Mouse (Mus musculus): ENCODE results near the gene Psmg4. TPM values are rescaled to one million over a fixed set of nuclear protein-coding genes. Genes with fewer than 3 reads are reported as not detected.
A peak's percentile ranks its signal among the peaks of the same experiment; 100 is the strongest.

Gene Psmg4
- polyA plus RNA-seq, 1 experiment from 2014 or later: 50.1 TPM

DNA sequence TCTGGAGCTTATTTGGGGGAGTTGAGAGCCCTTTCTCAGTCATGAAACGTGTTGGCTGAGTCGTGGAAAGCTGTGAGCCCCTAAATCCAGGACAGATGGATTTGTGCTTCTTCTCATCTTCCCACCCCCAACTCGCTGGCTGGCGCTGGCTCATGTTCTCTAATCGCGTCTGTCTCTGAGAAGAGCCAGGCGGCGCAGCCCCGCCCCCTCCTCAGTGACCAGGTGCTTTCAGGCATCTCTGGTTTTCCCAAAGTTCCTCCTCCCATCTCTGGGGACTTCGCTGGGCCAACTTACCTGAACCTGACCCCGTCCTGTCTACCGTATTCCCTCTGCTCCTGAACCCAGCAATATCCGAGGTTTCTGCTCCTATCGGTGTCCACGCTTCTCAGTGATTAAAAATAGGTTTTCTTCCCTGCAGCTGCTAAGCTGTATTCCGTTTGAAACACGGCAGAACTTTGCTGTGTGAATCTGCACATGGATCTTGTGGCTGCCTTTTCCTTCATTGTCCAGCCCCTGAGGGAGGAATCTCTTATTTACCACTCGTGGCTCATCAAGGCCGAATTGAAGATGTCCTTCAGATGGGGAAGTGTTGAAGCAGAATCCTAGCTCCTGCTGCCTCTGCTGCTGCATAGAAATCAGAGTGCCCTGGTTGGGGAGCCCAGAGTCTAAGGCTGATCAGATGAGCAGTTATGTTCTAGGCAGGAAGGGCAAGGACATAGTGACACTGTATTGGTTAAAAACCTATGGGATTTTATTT lies 12.3 kb upstream of the Psmg4 start:
- Histone ChIP-seq H3K27me3 (replicated peaks; ENCODE audit: insufficient read depth, low read length) (no peaks in the 10 kb centered on the region), H3K9me3 (ENCODE audit: low read length) (no peaks in the 10 kb centered on the region), H3K27ac (ENCODE audit: low read length) (no peak overlapping the region), H3K4me1 (ENCODE audit: insufficient read depth, low read depth, low read length) (peaks cover 4% of the 10 kb centered on the region; the same call in 1 of the 2 replicates), H3K4me3 (ENCODE audit: low read depth, low read length) (no peak overlapping the region), H3K9ac (replicated peaks; ENCODE audit: low read depth) (no peak overlapping the region), H3K36me3 (ENCODE audit: insufficient read depth, low read length) (no peaks in the 10 kb centered on the region), H3K4me2 (replicated peaks; ENCODE audit: low read depth, low read length) (no peak overlapping the region)
- ATAC-seq (no peak), DNase-seq (ENCODE audit: low spot score) (no peak)
- 20% methylated on average over 19 of the region's 19 CpGs for WGBS
- TF ChIP-seq EP300 (IDR thresholded peaks at IDR 0.05) (no peak), CTCF (IDR thresholded peaks at IDR 0.05) (no peak)

DNA sequence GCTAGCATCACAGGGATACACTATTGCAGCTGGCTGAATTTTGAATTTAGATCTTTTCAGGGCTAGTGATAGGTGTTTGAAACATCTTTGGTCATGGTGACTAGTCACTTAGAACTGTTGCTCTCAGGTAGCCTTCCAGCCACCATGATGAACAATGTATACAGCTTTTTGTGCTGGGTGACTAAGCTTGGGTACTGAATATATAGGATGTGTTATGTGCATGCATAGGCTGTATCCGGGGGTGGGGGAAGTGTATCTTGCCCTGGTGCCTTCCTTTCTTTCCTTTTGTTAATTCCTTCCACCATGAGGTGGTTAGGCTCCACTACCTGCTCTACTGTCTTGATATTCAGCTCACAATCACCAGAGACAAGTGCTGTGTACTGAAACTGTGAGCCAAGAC lies 11.3 kb upstream of the Psmg4 start:
- WGBS: 93% methylated on average over 1 of the region's 1 CpGs
- no peak overlapping the region for H3K4me3 ChIP-seq (ENCODE audit: low read depth, low read length)
- DNase-seq (ENCODE audit: low spot score): no peak
- H3K9ac ChIP-seq (replicated peaks; ENCODE audit: low read depth): no peak overlapping the region
- ATAC-seq: no peak
- H3K9me3 ChIP-seq (ENCODE audit: low read length): no peaks in the 10 kb centered on the region
- no peaks in the 10 kb centered on the region for H3K27me3 ChIP-seq (replicated peaks; ENCODE audit: insufficient read depth, low read length)
- peaks cover 4% of the 10 kb centered on the region; the same call in 1 of the 2 replicates for H3K4me1 ChIP-seq (ENCODE audit: insufficient read depth, low read depth, low read length)
- H3K36me3 ChIP-seq (ENCODE audit: insufficient read depth, low read length): no peaks in the 10 kb centered on the region
- no peak overlapping the region for H3K27ac ChIP-seq (ENCODE audit: low read length)
- H3K4me2 ChIP-seq (replicated peaks; ENCODE audit: low read depth, low read length): no peak overlapping the region
- TF ChIP-seq CTCF (IDR thresholded peaks at IDR 0.05) (no peak), EP300 (IDR thresholded peaks at IDR 0.05) (no peak)

DNA sequence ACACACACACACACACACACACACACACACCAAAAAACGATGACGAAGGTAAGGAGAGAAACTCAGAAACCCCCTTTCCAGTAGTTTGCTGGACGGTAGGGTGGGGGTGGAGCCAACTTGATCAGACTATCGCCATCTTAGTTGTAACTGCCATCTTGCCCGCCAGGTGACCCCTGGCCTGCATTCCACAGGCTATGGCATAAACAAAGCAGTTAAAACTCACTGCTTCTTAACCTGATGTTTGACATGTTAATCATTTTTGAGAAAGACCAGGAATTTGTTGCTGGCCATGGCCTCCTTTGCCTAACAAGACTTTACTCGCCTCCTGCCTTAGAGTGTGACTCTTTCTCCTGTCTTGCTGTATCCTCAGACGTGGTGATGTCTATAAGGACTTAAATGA lies 10.1 kb upstream of the Psmg4 start:
- WGBS: 65% methylated on average over 7 of the region's 7 CpGs
- Histone ChIP-seq H3K4me2 (replicated peaks; ENCODE audit: low read depth, low read length) (no peak overlapping the region), H3K27me3 (replicated peaks; ENCODE audit: insufficient read depth, low read length) (no peaks in the 10 kb centered on the region), H3K4me3 (ENCODE audit: low read depth, low read length) (no peak overlapping the region), H3K4me1 (ENCODE audit: insufficient read depth, low read depth, low read length) (peaks cover 4% of the 10 kb centered on the region; the same call in 1 of the 2 replicates), H3K36me3 (ENCODE audit: insufficient read depth, low read length) (no peaks in the 10 kb centered on the region), H3K27ac (ENCODE audit: low read length) (no peak overlapping the region), H3K9me3 (ENCODE audit: low read length) (no peaks in the 10 kb centered on the region), H3K9ac (replicated peaks; ENCODE audit: low read depth) (no peak overlapping the region)
- no peak for DNase-seq (ENCODE audit: low spot score)
- ATAC-seq: no peak
- TF ChIP-seq EP300 (IDR thresholded peaks at IDR 0.05): no peak
- no peak for TF ChIP-seq CTCF (IDR thresholded peaks at IDR 0.05)

DNA sequence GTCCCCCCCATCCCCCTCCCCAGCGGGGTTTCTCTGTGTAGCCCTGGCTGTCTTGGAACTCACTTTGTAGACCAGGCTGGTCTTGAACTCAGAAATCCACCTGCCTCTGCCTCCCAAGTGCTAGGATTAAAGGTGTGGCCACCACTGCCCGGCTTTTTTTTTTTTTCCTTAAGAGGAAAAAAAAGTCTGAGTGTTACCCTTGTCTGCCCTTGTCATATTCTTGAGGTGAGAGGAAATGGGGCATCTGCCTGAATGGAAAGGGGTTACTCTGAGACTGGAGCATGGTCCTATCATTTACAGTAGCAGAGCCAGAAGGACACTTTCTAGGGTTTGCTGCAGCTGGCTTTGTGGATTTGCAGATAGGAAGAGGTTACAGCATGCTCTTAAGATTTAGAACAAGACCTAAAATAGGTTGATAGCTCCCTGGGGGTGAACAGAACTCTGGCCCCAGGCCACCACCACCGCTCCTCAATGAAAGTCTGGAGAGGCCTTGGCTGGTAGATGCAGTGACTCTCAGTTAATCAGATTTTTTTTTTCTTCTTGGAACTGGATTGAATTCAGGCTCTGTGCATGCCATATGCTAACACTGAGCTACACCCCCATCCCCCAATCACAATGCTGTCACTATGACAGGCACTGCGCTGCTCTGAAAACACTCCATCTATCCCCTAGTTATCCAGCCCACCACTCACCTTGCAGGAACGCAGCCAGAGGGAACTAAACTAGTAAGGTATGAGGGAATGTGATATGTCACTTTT lies 9.3 kb upstream of the Psmg4 start:
- no peak for TF ChIP-seq EP300 (IDR thresholded peaks at IDR 0.05)
- TF ChIP-seq CTCF (IDR thresholded peaks at IDR 0.05): no peak
- DNase-seq (ENCODE audit: low spot score): peak; percentile 13

GRCm38 (mm10) chr13:34154217-34154930 lies 8.4 kb upstream of the Psmg4 start:
- Histone ChIP-seq H3K27me3 (replicated peaks; ENCODE audit: insufficient read depth, low read length) (no peaks in the 10 kb centered on the region), H3K4me2 (replicated peaks; ENCODE audit: low read depth, low read length) (peak overlapping the region; percentile 32), H3K4me3 (ENCODE audit: low read depth, low read length) (peak overlapping the region; percentile 21), H3K4me1 (ENCODE audit: insufficient read depth, low read depth, low read length) (peaks cover 4% of the 10 kb centered on the region; the same call in 1 of the 2 replicates), H3K27ac (ENCODE audit: low read length) (no peak overlapping the region), H3K36me3 (ENCODE audit: insufficient read depth, low read length) (no peaks in the 10 kb centered on the region), H3K9ac (replicated peaks; ENCODE audit: low read depth) (no peak overlapping the region), H3K9me3 (ENCODE audit: low read length) (no peaks in the 10 kb centered on the region)
- ATAC-seq (peak; percentile 77), DNase-seq (ENCODE audit: low spot score) (peak; percentile 83)
- 32% methylated on average over 13 of the region's 13 CpGs for WGBS
- peak; percentile 77 for TF ChIP-seq CTCF (IDR thresholded peaks at IDR 0.05)
- TF ChIP-seq EP300 (IDR thresholded peaks at IDR 0.05): no peak

More for the DNA sequence above, 9.3 kb upstream of the Psmg4 start:
- H3K27ac ChIP-seq (ENCODE audit: low read length): no peak overlapping the region
- no peak overlapping the region for H3K4me2 ChIP-seq (replicated peaks; ENCODE audit: low read depth, low read length)
- ATAC-seq: peak; percentile 11; the same call in 1 of the 2 replicates
- no peaks in the 10 kb centered on the region for H3K27me3 ChIP-seq (replicated peaks; ENCODE audit: insufficient read depth, low read length)
- 68% methylated on average over 4 of the region's 5 CpGs for WGBS
- H3K36me3 ChIP-seq (ENCODE audit: insufficient read depth, low read length): no peaks in the 10 kb centered on the region
- H3K4me1 ChIP-seq (ENCODE audit: insufficient read depth, low read depth, low read length): peaks cover 4% of the 10 kb centered on the region; the same call in 1 of the 2 replicates
- H3K9ac ChIP-seq (replicated peaks; ENCODE audit: low read depth): no peak overlapping the region
- H3K4me3 ChIP-seq (ENCODE audit: low read depth, low read length): no peak overlapping the region
- H3K9me3 ChIP-seq (ENCODE audit: low read length): no peaks in the 10 kb centered on the region

DNA sequence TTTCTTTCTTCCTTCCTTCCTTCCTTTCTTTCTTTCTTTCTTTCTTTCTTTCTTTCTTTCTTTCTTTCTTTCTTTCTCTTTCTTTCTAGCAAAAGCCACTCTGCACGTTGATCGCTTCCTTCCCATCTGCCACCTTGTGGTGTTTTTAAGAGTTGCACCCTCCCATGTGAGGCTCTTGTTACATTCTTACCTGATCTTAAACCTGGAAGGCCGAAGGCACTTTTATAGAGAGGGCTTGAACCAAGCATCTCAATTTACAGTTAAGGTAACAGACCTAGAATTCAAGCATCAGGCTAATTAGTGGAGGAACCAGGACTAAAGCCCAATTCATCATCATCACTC lies 7.9 kb upstream of the Psmg4 start:
- no peaks in the 10 kb centered on the region for H3K9me3 ChIP-seq (ENCODE audit: low read length)
- WGBS: 23% methylated on average over 3 of the region's 3 CpGs
- H3K27me3 ChIP-seq (replicated peaks; ENCODE audit: insufficient read depth, low read length): no peaks in the 10 kb centered on the region
- peak overlapping the region; percentile 32 for H3K4me2 ChIP-seq (replicated peaks; ENCODE audit: low read depth, low read length)
- H3K9ac ChIP-seq (replicated peaks; ENCODE audit: low read depth): no peak overlapping the region
- TF ChIP-seq CTCF (IDR thresholded peaks at IDR 0.05) (peak; percentile 81), EP300 (IDR thresholded peaks at IDR 0.05) (no peak)
- DNase-seq (ENCODE audit: low spot score) (peak; percentile 64), ATAC-seq (peak; percentile 49; the same call in 1 of the 2 replicates)
- H3K27ac ChIP-seq (ENCODE audit: low read length): no peak overlapping the region
- H3K36me3 ChIP-seq (ENCODE audit: insufficient read depth, low read length): no peaks in the 10 kb centered on the region
- H3K4me3 ChIP-seq (ENCODE audit: low read depth, low read length): peak overlapping the region; percentile 21
- H3K4me1 ChIP-seq (ENCODE audit: insufficient read depth, low read depth, low read length): peaks cover 4% of the 10 kb centered on the region; the same call in 1 of the 2 replicates

All from lung, postnatal 0 days (tissue).